Mouse (Mus musculus): ENCODE measurements at regions not wholly inside any gene's neighbourhood (a gene's known extent, or its start where the extent isn't known, plus 50 kb on each side); places are given as distances from the start of the nearest gene placed in this dataset.

DNA sequence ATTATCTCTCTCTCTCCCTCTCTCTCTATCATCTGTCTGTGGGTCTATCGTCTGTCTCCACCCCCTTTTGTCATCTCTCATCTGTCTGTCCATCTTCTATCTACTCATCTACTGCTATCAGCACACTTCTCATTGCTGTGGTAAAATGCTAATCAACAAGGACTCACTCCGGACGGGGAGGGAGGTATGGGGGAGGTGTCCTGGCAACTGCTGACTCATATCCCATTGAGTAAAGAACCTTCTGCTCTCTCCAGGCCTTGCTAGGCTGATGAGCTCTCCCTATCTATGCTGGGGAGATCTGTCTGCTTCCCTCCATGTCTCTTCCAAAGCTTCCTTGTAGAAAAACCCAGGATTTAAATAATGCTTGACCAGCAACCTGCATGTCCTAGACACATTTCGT is 140.9 kb upstream of the Gm26897 start:
- TF ChIP-seq POLR2A (IDR thresholded peaks at IDR 0.05; ENCODE audit: low read depth, low read length), result no peak
- TF ChIP-seq CTCF (conservative IDR thresholded peaks at IDR 0.05; ENCODE audit: insufficient read depth, insufficient read length, low read depth, low read length), result no peak
